Mouse (Mus musculus): ENCODE measurements around the gene Kantr. TPM values are rescaled to one million over a fixed set of nuclear protein-coding genes. Genes with fewer than 3 reads are reported as not detected.
"Not testable (repeated sequence)": the region's sequence is repeated elsewhere in the genome, so short reads cannot be mapped to it uniquely, and the experiment has no call there.

Gene Kantr
- total RNA-seq, 2 experiments from 2014 or later: 54.8 to 58.9 TPM

DNA sequence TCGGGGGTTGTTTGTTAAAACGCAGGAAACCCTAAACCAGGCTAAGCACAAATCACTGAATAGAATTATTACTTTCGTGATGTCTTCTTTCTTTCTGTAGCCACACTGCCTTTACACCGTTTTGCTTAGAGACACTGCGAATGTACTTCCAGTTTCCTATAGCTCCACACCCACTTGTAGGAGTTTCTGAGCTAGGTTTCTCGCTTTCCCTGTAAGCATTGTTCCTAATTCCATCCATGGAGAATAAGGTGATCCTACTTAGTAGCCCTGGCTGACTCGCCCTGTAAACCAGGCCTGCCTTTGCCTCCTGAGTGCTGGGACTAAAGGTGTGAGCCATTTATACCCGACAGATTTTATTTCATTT lies 376 bp upstream of the Kantr start:
- TF ChIP-seq CTCF (conservative IDR thresholded peaks at IDR 0.05): no peak
- DNase-seq (ENCODE audit: low spot score in 2 of 2): no peak
- peak overlapping the region; percentile 87; the same call in 1 of the 2 replicates for H3K27ac ChIP-seq
- H3K4me3 ChIP-seq: peak overlapping the region; percentile 69

DNA sequence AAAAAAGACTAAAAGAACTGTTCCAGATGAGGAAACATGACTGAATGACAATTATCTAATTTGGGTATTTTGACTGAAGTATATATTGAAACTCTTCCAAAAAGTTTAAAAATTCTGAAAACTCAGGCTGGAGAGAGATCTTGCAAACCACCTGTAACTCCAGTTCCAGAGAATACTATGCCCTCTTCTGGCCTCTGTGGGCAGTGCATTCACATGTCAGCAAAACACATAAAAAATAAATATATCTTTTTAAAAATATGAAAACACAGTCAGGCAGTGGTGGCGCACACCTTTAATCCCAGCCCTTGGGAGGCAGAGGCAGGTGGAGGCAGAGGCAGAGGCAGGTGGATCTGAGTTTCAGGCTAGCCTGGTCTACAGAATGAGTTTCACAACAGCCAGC lies 3.7 kb downstream of the Kantr start:
- Histone ChIP-seq H3K27ac (peak overlapping the region; percentile 72; the same call in 1 of the 2 replicates), H3K4me3 (no peak overlapping the region)
- TF ChIP-seq CTCF (conservative IDR thresholded peaks at IDR 0.05): peak; percentile 60
- DNase-seq (ENCODE audit: low spot score in 2 of 2): no peak

DNA sequence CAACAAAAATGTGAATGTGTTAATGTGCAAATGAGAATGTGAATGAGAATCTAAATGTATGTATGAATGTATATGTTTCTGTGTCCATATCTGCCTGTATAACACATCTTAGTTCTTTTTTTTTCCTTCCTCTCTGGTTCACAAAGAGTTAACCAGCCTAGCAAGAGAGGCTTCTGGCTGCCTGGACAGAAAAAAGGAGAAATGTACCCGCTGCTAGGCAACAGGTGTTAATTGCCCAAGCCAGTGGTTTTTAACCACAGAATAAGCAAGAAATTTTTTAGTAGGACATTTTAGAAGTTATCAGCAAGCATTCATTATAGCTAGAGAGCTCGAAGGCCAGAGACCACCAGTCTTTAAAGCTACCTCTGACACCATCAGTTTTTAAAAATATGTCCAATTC lies 4.5 kb downstream of the Kantr start:
- no peak for DNase-seq (ENCODE audit: low spot score in 2 of 2)
- no peak for TF ChIP-seq CTCF (conservative IDR thresholded peaks at IDR 0.05)
- peak overlapping the region; percentile 72; the same call in 1 of the 2 replicates for H3K27ac ChIP-seq
- no peak overlapping the region; the same call in 1 of the 2 replicates for H3K4me3 ChIP-seq

DNA sequence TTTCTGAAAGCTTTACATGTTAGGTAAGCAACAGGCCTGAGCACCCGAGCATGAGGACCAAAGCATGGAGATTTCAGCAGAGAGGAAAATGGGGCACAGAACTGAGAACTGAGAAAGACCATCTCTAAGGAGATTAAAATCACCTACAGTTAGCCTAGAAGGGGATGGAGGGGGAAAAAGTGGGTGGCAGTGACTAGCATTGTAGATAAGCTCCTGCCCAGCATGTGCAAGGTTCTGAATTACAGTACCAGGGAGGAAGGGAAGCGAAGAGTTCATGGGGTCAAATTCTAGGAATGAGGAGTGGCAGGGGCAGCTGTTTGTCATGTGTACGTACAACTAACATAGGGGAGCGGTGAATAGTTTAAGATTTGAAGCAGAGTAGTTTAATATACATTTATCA lies 6.8 kb downstream of the Kantr start:
- no peak for DNase-seq (ENCODE audit: low spot score in 2 of 2)
- TF ChIP-seq CTCF (conservative IDR thresholded peaks at IDR 0.05): no peak
- H3K27ac ChIP-seq: no peak overlapping the region
- no peak overlapping the region for H3K4me3 ChIP-seq

DNA sequence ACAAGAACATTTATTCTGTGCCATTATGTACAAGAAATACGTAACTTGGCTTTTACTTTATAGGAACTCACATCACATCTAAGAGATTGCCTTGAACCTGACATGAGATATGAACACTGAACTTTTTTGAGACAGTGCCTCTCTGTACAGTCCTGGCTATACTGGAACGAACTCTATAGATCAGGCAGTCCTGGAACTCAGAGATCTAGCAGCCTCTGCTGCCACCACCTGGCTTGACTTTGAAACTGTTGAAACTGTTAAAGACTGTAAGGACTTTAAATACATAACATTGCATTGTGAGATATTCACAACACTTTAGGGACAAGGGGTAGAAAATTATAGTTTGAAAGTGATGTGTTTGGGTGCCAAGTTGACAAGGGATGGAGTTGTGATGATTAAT lies 19.4 kb downstream of the Kantr start:
- Histone ChIP-seq H3K4me3 (no peak overlapping the region), H3K27ac (no peak overlapping the region)
- peak in 1 of 2 experiments; percentile 13 for DNase-seq (ENCODE audit: low spot score in 2 of 2)
- peak; percentile 73 for TF ChIP-seq CTCF (conservative IDR thresholded peaks at IDR 0.05)

DNA sequence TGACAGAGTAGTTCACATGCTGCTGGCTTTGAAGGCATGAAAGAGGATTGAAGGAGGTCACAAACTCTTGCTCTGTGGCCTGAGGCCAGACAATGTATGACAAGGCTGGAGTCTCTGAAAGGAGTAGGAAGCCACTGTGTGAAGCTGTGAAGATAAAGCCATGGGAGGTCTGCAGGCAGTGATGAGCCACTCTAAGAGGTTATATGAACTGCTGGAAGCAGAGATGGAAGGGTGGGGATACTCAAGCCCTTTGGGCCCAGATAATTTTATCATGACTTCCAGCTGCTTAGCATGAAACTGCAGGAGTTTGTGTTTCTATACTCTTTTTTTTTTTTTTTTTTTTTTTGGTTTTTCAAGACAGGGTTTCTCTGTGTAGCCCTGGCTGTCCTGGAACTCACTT lies 19.9 kb downstream of the Kantr start:
- no peak overlapping the region for H3K4me3 ChIP-seq
- no peak overlapping the region for H3K27ac ChIP-seq
- TF ChIP-seq CTCF (conservative IDR thresholded peaks at IDR 0.05): no peak
- DNase-seq (ENCODE audit: low spot score in 2 of 2): no peak

DNA sequence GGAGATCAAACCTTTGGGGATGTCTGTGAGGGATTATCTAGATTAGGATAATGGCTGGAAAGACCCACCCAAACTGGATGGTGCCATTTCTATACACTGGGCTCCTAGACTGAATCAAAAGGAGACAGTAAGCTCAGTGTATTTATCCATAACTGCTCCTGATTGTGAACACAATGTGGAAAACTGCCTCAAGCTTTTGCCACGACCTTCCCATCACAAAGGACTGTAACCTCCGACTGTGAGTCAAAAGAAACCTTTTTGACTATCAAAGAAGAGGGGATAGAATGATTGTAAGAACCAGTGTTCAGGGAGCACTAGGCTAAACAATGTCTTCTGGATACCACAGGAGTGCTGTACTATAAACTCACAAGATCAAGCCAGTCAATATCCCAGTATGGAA lies 21.1 kb downstream of the Kantr start:
- no peak for TF ChIP-seq CTCF (conservative IDR thresholded peaks at IDR 0.05)
- H3K4me3 ChIP-seq: no peak overlapping the region
- DNase-seq (ENCODE audit: low spot score in 2 of 2): no peak
- H3K27ac ChIP-seq: no peak overlapping the region

DNA sequence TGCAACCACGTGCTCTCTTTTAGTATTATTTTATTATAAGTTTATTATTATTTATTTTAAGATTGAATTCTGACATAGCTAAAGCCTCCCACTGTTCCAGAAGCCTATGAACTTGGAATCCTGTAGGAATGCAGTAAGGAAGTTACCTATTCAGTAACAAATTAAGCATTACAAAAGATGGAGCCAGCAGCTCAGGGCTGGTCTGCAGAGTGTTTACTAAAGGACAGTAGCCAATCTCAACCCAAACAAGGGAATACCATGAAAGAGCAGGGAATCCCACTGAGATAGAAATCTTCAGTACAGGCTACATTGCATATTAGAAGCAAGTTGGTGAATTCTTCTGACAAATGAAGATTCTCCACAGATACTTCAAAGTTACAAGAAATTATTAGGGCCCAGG lies 40.3 kb downstream of the Kantr start:
- not testable (repeated sequence) for H3K4me3 ChIP-seq; DNase-seq (ENCODE audit: low spot score in 2 of 2); H3K27ac ChIP-seq

DNA sequence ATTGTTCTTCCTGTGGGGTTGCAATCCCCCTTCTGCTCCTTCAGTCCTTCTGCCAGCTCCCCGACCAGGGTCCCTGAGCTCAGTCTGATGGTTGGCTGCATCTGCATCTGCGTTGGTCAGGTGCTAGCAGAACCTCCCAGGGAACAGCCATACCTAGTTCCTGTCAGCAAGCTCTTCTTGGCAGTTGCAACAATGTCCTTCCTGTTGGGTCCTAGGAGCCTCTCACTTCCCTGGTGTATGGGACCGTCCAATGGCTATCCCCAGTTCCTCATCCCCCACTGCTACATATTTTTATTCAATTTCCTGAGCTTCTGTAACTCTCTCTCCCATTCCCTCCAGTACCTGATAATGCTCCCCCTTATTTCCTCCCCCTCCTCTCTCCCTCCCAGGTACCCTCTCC lies 42.5 kb downstream of the Kantr start:
- Histone ChIP-seq H3K27ac (no peak overlapping the region), H3K4me3 (no peak overlapping the region)
- no peak for DNase-seq (ENCODE audit: low spot score in 2 of 2)
- TF ChIP-seq CTCF (conservative IDR thresholded peaks at IDR 0.05): no peak

DNA sequence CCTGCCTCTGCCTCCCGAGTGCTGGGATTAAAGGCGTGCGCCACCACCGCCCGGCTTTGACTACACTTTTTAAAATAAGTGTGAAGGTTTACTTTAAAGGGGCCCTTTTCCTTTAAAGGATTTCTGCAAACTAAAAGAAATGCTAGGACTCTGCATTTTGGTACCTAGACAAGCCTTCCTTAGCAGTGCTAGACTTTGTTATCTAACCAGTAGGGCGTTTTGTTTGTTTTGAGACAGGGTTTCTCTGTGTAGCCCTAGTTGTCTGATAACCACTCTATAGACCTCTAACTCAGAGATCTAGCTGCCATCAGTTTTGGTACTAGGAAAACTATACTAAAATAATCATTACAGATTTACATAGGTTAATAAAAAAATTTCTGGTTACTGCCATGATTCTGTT lies 47.9 kb downstream of the Kantr start:
- TF ChIP-seq CTCF (conservative IDR thresholded peaks at IDR 0.05): no peak
- no peak overlapping the region for H3K4me3 ChIP-seq
- DNase-seq (ENCODE audit: low spot score in 2 of 2): no peak
- H3K27ac ChIP-seq: no peak overlapping the region

DNA sequence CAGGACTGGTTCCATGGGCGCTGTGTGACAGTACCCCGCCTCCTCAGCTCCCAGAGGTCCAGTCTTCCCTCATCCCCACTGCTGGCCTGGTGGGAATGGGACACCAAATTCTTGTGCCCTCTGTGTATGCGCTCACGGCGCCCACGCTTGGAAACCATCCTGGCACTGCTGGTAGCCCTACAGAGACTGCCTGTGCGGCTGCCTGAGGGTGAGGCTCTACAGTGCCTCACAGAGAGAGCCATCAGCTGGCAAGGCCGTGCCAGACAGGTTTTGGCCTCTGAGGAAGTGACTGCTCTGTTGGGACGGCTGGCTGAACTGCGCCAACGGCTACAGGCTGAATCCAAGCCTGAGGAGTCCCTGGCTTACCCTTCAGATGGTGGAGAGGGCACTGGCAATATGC lies 56.1 kb downstream of the Kantr start:
- no peak for TF ChIP-seq CTCF (conservative IDR thresholded peaks at IDR 0.05)
- no peak overlapping the region for H3K27ac ChIP-seq
- no peak for DNase-seq (ENCODE audit: low spot score in 2 of 2)
- no peak overlapping the region for H3K4me3 ChIP-seq

Other genes starting within 250 kb of the Kantr start
- gene Iqsec2, start 183.2 kb downstream of the Kantr start, total RNA-seq (2021): 100 to 1,000 TPM; 177 to 179 TPM
- gene Kdm5c, start 94.5 kb downstream of the Kantr start, total RNA-seq (2021): 10 to 100 TPM; 47.4 to 66.1 TPM
- 100 to 1,000 TPM; 115 to 123 TPM for gene Tspyl2, start 14.9 kb upstream of the Kantr start, total RNA-seq (2021)
- 10 to 100 TPM; 14.7 to 14.8 TPM for gene Gpr173, start 41.2 kb upstream of the Kantr start, total RNA-seq (2021)
- not detected for gene Cldn34a, start 235.8 kb upstream of the Kantr start, total RNA-seq (2021)